Mouse (Mus musculus) ES-E14 (cell line): ENCODE measurements at regions not wholly inside any gene's neighbourhood (a gene's known extent, or its start where the extent isn't known, plus 50 kb on each side); places are given as distances from the start of the nearest gene placed in this dataset.

ENCODE experiments used
- CHD2 ChIP-seq: IDR thresholded peaks from 2 replicates; pipeline ENCODE4 v1.6.1; 2014; ENCODE audit warnings: mild to moderate bottlenecking, low read depth, low read length, inconsistent platforms
- HCFC1 ChIP-seq: IDR thresholded peaks from 2 replicates; pipeline ENCODE4 v1.6.1; 2012; ENCODE audit warnings: low read length, inconsistent platforms, borderline replicate concordance; ENCODE audit not compliant: insufficient read depth
- MAFK ChIP-seq: IDR thresholded peaks from 2 replicates; pipeline ENCODE4 v1.6.1; 2014; ENCODE audit warnings: mild to moderate bottlenecking, low read depth, low read length, inconsistent platforms; ENCODE audit not compliant: insufficient read depth
- ZNF384 ChIP-seq: IDR thresholded peaks from 2 replicates; pipeline ENCODE4 v1.6.1; 2012; ENCODE audit warnings: low read depth, low read length, inconsistent platforms

DNA sequence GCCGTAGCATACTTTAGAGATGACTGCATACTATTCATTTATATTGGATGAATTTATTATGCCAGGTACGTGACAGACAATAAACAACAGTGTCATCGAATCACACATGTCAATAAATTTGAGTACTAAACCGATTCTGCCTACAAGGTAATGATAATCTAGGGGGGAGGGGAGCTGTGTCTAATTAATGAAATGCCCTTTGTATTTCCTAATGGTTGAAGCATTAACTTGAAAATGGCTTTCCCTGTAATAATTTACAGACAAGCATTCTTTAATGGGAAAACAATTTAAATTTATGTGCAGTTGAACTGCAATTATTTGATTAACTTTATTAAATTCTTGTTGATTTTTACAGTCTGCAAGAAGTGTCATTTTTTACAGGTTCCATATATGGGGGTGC lies 429.5 kb downstream of the Pdzrn4 start:
- TF ChIP-seq CHD2, result no peak
- no peak for TF ChIP-seq HCFC1
- TF ChIP-seq MAFK, result no peak
- no peak for TF ChIP-seq ZNF384
